Mouse (Mus musculus) ovary, postnatal 10 days (tissue): Measurements from ENCODE around the gene Dok5.
A peak's percentile ranks its signal among the peaks of the same experiment; 100 is the strongest.

ENCODE experiments used
- DNase-seq: peaks from one replicate; pipeline ENCODE4 v3.0.0; 2022; ENCODE audit warnings: low spot score

The Dok5 gene

GRCm38 (mm10) chr2:170857507-170857906 is 125.9 kb downstream of the Dok5 start:
- DNase-seq: no peak

GRCm38 (mm10) chr2:170858640-170859039 is 127.0 kb downstream of the Dok5 start:
- DNase-seq: no peak

GRCm38 (mm10) chr2:170860576-170860975 is 129.0 kb downstream of the Dok5 start:
- no peak for DNase-seq

DNA sequence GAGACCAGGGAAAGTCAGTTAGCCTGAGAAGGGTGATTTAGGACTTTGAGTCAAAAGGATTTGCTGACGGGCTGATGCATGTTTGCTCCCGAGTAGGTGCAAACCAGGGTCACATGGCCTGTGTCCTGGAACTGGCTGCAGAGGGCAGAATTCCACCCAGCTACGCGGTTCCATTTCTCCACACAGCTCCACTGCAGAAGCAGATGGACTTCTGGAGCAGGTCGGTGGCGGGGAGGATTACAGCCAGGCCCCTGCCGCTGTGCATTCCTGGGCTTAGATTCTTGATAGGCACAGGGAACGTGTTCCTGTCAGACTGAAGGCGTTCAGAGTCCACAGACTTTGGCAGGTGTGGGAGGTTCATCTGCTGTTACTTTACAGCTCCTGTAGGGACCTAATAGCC is 131.2 kb downstream of the Dok5 start:
- no peak for DNase-seq

DNA sequence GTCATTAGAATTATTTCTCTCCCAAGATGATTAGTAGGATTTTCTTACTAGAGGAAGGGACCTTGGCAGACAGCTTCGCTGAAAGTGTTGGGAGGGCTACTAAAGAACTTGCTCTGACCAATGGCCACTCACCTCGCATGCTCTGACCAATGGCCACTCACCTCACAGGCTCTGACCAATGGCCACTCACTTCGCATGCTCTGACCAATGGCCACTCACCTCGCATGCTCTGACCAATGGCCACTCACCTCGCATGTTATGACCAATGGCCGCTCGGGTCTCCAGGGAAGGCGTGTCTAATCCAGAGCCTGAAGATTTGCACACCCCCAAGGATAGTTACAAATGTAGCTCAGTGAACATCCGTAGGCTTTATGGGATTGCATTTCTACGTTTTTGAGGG is 131.6 kb downstream of the Dok5 start:
- DNase-seq: no peak

- no peak for DNase-seq
Observed at GRCm38 (mm10) chr2:170864043-170864442, 132.4 kb downstream of the Dok5 start.

GRCm38 (mm10) chr2:170864820-170865219 is 133.2 kb downstream of the Dok5 start:
- no peak for DNase-seq

GRCm38 (mm10) chr2:170870566-170870965 is 139.0 kb downstream of the Dok5 start:
- DNase-seq: no peak

DNA sequence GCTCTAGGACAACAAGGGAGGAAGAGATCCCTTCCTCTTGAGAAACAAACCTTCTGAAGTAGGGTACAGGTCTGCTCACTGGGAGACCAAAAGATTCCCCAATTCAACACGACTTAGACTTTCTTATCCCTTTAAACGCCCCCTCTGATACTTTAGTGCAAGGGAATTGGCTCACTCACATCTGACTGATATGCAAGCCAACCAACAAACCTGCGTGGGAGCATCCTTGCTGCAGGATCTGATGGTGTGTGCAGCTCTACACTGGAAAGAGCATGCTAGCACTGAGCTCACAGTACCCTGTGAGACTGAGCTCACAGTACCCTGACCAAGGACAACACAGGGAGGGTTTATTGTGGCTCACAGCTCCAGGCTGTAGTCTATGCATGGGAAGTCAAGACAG is 139.9 kb downstream of the Dok5 start:
- no peak for DNase-seq

DNA sequence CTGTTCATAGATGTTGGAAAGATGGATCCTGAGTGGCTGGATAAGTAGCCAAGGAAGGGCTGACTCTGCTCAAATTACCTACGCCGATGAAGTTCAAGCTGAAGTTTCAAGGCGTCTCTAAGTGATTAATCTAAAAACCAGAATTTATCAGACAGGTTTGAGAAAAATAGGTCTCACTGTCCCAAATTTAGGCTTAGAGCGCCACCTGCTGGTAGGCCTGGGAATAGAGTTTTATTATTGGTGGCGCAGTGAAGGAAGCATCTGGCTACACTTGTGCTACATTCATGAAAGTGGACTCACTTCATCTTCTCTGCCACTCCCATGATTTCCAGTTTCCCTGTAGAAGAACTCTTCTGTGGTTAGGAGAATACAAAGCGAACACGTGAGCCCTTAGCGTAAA is 141.8 kb downstream of the Dok5 start:
- peak; percentile 78 for DNase-seq

- DNase-seq: peak; percentile 62
Observed at GRCm38 (mm10) chr2:170877515-170877914, 145.9 kb downstream of the Dok5 start.

DNA sequence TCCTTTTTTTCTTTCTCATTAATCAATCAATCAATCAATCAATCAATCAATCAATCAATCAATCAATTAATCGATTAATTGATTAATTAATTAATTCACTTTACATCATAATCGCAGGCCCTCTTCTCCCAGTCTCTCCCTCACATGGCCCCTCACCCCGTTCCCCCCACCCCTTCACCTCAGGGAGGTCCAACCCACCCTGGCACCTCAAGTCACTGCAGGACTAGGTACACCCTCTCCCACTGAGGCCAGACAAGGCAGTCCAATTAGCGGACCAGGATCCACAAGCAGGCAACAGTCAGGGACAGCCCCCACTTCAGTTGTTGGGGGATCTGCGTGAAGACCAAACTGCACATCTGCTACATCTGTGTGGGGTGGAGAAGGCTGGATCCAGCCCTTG is 146.3 kb downstream of the Dok5 start:
- no peak for DNase-seq

- no peak for DNase-seq
Observed at GRCm38 (mm10) chr2:170884209-170884801, 152.7 kb downstream of the Dok5 start.

DNA sequence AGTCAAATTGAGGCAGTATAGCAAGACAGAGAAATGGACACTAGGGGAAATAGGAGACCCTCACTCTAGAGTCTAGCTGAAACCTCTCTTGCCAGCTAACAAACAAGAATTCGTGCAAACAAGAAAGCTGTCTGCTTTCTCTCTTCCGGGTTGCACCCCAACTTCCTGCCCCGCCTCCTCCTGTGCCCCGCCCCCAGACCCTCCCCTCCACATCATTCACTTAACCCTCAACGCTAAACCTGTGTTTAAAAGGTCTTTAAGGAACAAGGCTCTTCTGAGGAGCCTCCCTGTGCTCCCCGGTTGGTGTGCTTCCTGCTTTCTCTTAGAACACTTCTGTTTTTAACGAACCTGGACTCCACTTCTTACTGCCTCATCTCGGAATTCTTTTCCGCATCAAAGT is 156.4 kb downstream of the Dok5 start:
- no peak for DNase-seq

DNA sequence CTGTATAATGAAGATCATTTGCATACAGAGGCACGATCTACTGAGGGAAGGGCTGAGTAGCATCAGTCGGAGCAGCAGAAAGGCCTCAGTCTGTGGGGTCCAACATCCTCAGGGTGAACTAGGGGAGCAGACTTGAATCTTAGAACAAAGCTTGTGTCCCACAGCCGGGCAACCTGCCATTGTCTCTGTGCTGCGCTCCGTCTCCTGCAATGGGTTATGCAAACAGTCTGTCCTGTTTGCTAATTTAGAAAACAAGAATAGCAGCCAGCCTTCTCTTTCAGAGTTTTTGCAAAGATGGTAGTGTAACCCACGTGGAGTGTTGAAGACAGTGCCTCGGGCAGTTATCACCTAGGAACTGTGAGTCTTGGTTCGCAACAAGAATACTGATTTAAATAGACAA is 163.5 kb downstream of the Dok5 start:
- DNase-seq: no peak

DNA sequence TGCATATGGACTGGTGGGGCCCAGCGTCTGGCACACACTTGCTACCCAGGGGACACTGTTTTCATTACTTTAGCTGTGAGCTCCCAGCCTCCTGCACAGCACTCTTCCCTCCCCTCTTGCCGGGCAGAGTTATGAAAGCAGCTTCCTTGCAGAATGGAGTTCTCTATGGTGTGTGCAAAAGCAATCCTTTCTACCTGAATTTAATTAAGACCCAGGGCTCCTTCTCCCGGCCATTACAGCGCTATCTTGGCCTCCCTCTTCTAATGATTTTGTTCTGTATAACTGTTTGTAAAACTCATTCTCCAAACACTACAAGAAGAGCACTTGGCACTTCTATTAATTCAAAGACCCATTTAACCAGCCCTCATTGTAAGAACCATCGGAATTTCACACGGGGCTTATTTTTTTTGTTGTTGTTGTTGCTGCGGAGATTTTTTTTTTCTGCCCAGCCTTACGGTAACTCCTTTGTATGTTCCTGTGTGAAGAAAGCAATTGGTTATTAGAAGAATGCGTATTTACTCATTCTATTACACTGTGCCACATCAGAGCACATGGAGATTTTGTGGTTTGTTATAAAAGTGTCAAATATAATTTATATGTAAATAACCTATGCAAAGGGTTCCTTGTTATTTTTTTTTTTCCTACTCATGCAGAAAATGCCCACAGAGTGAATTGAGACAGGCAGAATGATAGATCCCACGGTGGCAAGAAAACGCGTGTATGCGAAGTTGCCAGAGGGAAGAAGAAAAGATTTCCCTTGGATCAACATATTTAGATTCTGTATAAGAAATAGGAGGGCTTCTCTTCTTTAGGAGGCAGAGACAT is 170.8 kb downstream of the Dok5 start:
- DNase-seq: no peak

- DNase-seq: no peak
Observed at GRCm38 (mm10) chr2:170903029-170903306, 171.4 kb downstream of the Dok5 start.

- no peak for DNase-seq
Observed at GRCm38 (mm10) chr2:170903367-170903766, 171.8 kb downstream of the Dok5 start.

- no peak for DNase-seq
Observed at GRCm38 (mm10) chr2:170912589-170913223, 181.1 kb downstream of the Dok5 start.

DNA sequence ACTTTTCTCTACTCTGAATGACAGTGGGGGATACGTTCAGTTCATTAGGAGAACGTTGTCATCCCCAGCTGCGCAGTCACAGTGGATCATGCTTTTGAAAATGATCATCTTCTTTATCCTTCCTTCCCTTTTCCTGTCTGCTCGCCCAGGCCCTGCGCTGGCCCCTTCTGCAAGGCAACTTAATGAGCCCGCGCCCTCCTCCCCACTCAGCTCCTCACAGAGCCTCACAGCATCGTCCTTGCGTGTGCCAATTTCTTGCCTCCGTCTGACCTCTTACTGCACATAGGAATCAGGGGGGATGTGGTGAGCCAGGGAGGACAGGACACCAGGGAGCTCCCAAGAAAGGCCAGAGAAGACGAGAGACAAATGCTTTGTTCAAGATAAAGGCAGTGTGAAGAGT is 182.3 kb downstream of the Dok5 start:
- DNase-seq: no peak

GRCm38 (mm10) chr2:170915646-170916045 is 184.0 kb downstream of the Dok5 start:
- no peak for DNase-seq

DNA sequence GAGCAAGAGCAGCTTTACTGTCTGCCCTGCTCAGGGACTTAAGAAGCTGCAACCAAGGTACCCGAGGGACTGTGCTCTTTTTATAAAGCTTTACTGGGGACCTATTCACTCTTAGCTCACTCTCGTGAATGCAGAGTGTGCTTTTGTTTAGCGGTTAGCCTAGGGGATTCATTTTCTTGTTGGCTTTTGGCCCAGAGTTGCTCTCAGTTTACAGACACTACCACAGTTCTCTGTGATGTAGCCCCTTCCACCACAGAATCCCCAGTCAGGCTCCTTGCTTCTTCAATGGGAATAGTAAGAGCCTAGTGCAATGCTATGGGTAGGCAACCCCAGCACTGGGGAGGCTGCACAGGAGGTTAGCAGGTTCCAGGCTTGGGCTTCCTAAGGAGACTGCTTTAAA is 190.7 kb downstream of the Dok5 start:
- DNase-seq: no peak

DNA sequence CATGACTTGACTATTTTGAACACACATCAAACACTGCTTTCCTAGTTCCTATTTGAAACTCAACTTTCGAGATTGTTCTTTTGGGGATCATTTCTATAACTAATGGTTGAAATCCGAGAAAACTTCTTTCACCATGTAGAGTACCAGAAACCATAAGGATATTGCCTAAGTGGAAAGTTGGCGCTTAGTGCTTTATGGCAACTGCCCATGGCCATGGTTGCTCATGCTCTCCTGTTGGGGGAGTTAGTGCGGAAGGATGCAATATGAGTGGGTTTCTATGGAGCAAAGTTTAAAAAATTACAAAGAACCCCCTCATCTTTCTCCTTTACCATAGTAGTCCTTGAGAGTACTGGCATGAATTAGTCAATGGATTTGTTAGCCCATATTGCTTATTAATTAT is 192.5 kb downstream of the Dok5 start:
- no peak for DNase-seq

GRCm38 (mm10) chr2:170926237-170926636 is 194.6 kb downstream of the Dok5 start:
- DNase-seq: no peak
